Mouse (Mus musculus): ENCODE data around the gene Shc3. TPM values are rescaled to one million over a fixed set of nuclear protein-coding genes. Genes with fewer than 3 reads are reported as not detected.

Shc3 gene
- polyA plus RNA-seq, 1 experiment from 2014 or later: 0.18 TPM

DNA sequence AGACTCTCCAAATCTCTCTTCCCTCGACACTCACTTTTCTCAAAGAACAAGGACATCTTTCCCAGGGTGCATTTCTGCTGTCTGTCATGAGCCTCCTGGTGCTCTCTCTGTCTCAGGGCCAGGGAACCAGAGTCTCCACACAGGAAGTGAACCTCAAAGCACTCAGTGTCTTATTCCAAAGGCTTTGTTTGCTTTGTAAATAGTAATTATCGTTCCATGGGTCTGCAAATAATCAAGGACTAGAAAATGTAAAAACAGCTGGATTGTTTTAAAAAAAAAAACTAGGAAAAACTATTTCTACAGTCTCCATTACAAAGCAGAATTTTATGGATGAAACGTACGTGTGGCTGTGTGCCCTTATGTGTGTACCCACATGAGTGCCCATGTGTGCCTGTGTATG, 178.8 kb downstream of the Shc3 start:
- H3K36me3 ChIP-seq: no peaks in the 10 kb centered on the region
- WGBS: 27% methylated on average over 4 of the region's 4 CpGs
- H3K27me3 ChIP-seq: no peaks in the 10 kb centered on the region
- H3K4me3 ChIP-seq (replicated peaks): no peak overlapping the region
- peaks cover 13% of the 10 kb centered on the region for H3K4me1 ChIP-seq
- H3K9me3 ChIP-seq (replicated peaks): no peaks in the 10 kb centered on the region
- no peak overlapping the region for H3K4me2 ChIP-seq
- H3K27ac ChIP-seq: peak overlapping the region; percentile 54
- ATAC-seq (replicated peaks; ENCODE audit: low FRiP score): 0 out of 2 replicates have a peak, but pooled peaks have one; percentile 46
- H3K9ac ChIP-seq: no peak overlapping the region

DNA sequence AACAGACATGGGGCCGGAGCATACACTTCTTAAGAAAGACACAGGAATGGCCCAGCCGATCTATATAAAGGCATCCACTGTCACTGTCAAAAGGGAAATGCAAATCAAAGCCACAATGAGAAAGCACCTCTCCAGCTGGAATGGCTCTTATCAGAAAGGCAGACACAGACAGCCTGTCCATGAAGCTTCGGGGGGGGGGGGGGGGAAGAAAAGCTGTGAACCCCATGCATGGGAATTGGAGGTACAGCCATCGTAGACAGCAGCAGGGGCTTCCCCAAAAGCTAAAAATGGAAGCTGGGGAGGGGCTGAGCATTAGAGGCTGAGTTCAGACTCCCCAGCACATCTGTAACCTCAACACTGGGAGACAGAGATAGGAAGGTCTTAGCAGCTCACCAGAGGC, 181.3 kb downstream of the Shc3 start:
- no peak for ATAC-seq (replicated peaks; ENCODE audit: low FRiP score)
- no peak overlapping the region for H3K9ac ChIP-seq
- 57% methylated on average over 4 of the region's 4 CpGs for WGBS
- peaks cover 13% of the 10 kb centered on the region for H3K4me1 ChIP-seq
- H3K4me3 ChIP-seq (replicated peaks): no peak overlapping the region
- no peak overlapping the region for H3K27ac ChIP-seq
- H3K27me3 ChIP-seq: no peaks in the 10 kb centered on the region
- no peaks in the 10 kb centered on the region; the same call in 1 of the 2 replicates for H3K9me3 ChIP-seq (replicated peaks)
- no peaks in the 10 kb centered on the region for H3K36me3 ChIP-seq
- no peak overlapping the region for H3K4me2 ChIP-seq

DNA sequence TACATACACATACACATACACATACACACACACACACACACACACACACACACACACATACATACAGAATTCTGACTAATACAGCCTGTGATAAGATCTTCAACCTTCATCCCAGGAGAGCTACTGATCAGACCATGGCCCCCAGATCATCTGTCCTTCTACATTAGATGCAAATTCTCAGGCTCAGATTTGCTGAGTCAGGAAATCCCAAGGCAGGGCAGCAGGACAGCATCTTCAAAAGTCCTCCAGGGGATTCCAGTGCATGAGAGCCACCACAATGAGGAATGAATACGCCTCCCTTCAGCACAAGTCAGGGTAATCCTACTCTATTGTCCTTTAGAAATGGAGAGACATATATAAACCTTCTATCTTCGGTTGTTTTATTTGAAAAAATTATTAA, 184.3 kb downstream of the Shc3 start:
- no peak overlapping the region for H3K4me3 ChIP-seq (replicated peaks)
- no peaks in the 10 kb centered on the region for H3K27me3 ChIP-seq
- H3K27ac ChIP-seq: no peak overlapping the region
- H3K36me3 ChIP-seq: no peaks in the 10 kb centered on the region
- peaks cover 2% of the 10 kb centered on the region; the same call in 1 of the 2 replicates for H3K4me1 ChIP-seq
- 77% methylated on average over 2 of the region's 2 CpGs for WGBS
- no peaks in the 10 kb centered on the region; the same call in 1 of the 2 replicates for H3K9me3 ChIP-seq (replicated peaks)
- no peak overlapping the region for H3K9ac ChIP-seq
- H3K4me2 ChIP-seq: no peak overlapping the region
- no peak for ATAC-seq (replicated peaks; ENCODE audit: low FRiP score)

- H3K36me3 ChIP-seq: no peaks in the 10 kb centered on the region
- H3K9me3 ChIP-seq (replicated peaks): no peaks in the 10 kb centered on the region; the same call in 1 of the 2 replicates
- H3K27ac ChIP-seq: no peak overlapping the region
- 91% methylated on average over 6 of the region's 6 CpGs for WGBS
- H3K4me3 ChIP-seq (replicated peaks): no peak overlapping the region
- H3K9ac ChIP-seq: no peak overlapping the region
- H3K27me3 ChIP-seq: no peaks in the 10 kb centered on the region
- H3K4me2 ChIP-seq: no peak overlapping the region
- no peak for ATAC-seq (replicated peaks; ENCODE audit: low FRiP score)
- H3K4me1 ChIP-seq: peaks cover 20% of the 10 kb centered on the region
Measured at GRCm38 (mm10) chr13:51381498-51381897, 187.7 kb downstream of the Shc3 start.

Other genes with a start within 250 kb of the Shc3 start
- 50.1 and 53.7 TPM in 2 replicates for gene S1pr3, start 160.8 kb downstream of the Shc3 start, polyA plus RNA-seq (2015; fragmentation: Nextera tagmentation; extraction: Ambion mirVana)
- gene Cks2, start 75.8 kb upstream of the Shc3 start, polyA plus RNA-seq (2015; fragmentation: Nextera tagmentation; extraction: Ambion mirVana): 370 and 419 TPM in 2 replicates
- 26.6 and 31.9 TPM in 2 replicates for gene Secisbp2, start 82.3 kb upstream of the Shc3 start, polyA plus RNA-seq (2015; fragmentation: Nextera tagmentation; extraction: Ambion mirVana)
- gene Sema4d, start 224.3 kb upstream of the Shc3 start, polyA plus RNA-seq (2015; fragmentation: Nextera tagmentation; extraction: Ambion mirVana): 19.6 and 20.3 TPM in 2 replicates

Measured in kidney, embryonic 15.5 days (tissue).